Mouse (Mus musculus) Patski (cell line): ENCODE measurements around the gene Nrip3. TPM values are rescaled to one million over a fixed set of nuclear protein-coding genes. Genes with fewer than 3 reads are reported as not detected.
A peak's percentile ranks its signal among the peaks of the same experiment; 100 is the strongest.

Source experiments
- ATAC-seq: fragments of 100-300 bp; one replicate; pipeline ENCODE4 v1.8.0; 2021
- CTCF ChIA-PET: fragments of 350-600 bp; sonication (Branson Sonifier 250); formaldehyde crosslinking; loops from one replicate; lab custom pipeline; 2022; ENCODE audit warnings: inconsistent platforms; lab: Charles Lee
- POLR2A ChIA-PET: fragments of 350-600 bp; sonication (Branson Sonifier 250); formaldehyde crosslinking; loops from one replicate; lab custom pipeline; 2022; ENCODE audit warnings: antibody characterized with exemption, inconsistent platforms; lab: Charles Lee
- DNase-seq: peaks from one replicate; pipeline ENCODE4 v3.0.0-alpha.2; 2011; ENCODE audit warnings: low read depth, low spot score
- H3K27me3 ChIP-seq: fragments of 371-371 bp; one replicate; pipeline ENCODE4 v1.5.1; 2021
- CTCF ChIP-seq: fragments of 100-300 bp; IDR thresholded peaks from one replicate; pipeline ENCODE4 v1.5.1; 2021
- in situ Hi-C: fragments of 300-500 bp; cut with MboI; formaldehyde crosslinking; loops from 3 replicates; pipeline ENCODE4 v1.11.1; 2018; ENCODE audit warnings: low pct_unique_long_range_greater_than_20kb, mixed read lengths
- polyA plus RNA-seq: library from polyadenylated mRNA; unstranded; gene quantifications from one replicate; pipeline ENCODE4 v1.2.3, GENCODE M21; 2021

Nrip3 gene
- polyA plus RNA-seq, 1 experiment from 2014 or later: 0.54 TPM

DNA sequence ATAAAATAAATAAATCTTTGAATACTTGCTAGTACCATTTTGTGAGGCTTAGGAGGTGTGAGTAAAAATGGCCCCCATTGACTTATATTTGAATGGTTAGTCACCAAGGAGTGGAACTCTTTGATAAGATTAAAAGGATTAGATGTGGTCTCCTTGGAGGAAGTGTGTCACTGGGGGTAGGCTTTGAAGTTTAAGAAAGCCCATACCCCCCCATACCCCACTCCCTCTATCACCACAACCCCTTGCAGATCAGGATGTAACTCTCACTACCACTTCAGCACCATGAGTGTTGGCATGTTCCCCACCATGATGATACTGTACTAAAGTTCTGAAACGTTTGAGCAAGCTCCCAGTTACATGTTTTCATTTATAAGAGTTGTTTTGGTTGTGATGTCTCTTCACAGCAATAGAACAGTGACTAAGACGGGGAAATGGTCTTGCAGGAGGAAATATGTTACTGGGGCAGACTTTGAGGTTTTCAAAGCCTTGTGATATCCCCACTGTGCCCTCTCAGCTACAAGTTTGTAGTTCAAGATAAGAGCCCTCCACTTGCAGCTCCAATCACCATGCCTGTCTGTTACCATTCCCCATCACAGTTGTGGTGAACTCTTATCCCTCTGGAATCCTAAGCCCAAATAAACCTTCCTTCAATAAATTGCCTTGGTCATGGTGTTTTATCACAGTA is 13.0 kb downstream of the Nrip3 start:
- no peak for ATAC-seq
- TF ChIP-seq CTCF: no peak
- no peak for DNase-seq
- CTCF ChIA-PET: interaction anchor here (1.3 to 1.8 kb wide), 2 partner anchors 11 to 24 kb away, joined by 3 to 5 read pairs; no protein-coding TSS in a partner anchor
- POLR2A ChIA-PET: no interaction called here
- in situ Hi-C loops: no loop called here
- H3K27me3 ChIP-seq: no peaks in the 10 kb centered on the region

DNA sequence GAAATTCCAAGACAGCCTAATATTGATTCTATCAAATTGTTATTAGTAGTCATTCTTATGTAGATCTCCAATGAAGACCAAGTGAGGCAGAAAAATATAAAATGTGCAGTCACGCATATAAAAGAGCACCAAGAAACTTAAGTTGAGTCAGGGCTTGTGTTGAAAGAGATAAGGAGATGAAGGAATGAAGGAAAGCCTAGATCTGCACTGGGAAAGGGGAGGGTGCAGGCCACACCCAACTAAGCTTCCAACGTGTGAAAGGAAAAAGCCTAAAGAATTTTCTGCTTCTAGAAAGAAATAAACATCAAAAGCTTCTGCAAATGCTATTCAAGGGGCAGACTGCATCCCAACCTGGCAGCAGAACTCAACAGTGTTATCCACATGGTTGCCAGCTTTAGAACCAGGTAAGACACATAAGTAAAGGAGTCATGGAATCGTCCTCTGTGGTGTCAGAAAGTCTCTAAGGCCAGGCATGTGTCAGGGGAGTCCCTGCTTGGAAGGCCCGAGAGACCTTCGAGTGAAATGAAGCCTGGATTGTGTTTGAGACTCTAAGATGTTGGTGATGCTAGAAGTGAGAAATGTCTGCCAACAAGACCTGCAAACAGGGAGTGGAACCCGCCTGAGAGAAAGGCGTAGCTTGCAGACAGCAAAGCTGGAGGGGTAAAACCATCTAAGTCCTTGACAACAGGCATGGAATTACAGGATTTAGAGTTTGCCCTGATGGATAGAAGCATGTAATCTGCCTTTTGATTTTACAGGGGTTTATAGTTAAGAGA is 14.1 kb downstream of the Nrip3 start:
- POLR2A ChIA-PET: interaction anchor here (0.9 kb wide), 1 partner anchor 13 kb away, joined by 3 read pairs; no protein-coding TSS in a partner anchor
- no peak for DNase-seq
- ATAC-seq: no peak
- no peaks in the 10 kb centered on the region for H3K27me3 ChIP-seq
- CTCF ChIA-PET: interaction anchor here (1.3 kb wide), 1 partner anchor 12 kb away, joined by 3 read pairs; no protein-coding TSS in a partner anchor
- in situ Hi-C loops: no loop called here
- TF ChIP-seq CTCF: no peak

DNA sequence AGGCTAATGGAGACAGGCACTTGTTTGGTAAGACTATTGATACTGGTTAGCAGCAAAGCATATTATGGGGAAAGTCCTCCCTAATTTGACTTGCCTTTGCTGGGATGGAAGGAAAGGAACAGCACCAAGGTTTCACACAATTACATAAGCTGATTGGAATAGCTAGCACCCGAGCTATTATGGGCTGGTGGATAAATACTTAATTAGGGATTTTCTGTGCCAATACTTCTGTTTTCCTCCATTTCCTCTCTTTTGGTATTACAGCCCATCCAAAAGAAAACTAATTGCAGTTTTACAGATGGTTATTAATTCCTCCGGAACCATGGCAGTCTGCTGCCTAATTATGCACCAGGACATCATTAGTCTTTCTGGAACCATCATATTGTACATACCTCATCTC is 17.8 kb downstream of the Nrip3 start:
- ChIA-PET CTCF (interaction anchor here (2.4 kb wide), 1 partner anchor 16 kb away, joined by 5 read pairs; no protein-coding TSS in a partner anchor), POLR2A (no interaction called here)
- ATAC-seq: no peak
- in situ Hi-C loops: no loop called here
- no peaks in the 10 kb centered on the region for H3K27me3 ChIP-seq
- DNase-seq: no peak
- no peak for TF ChIP-seq CTCF

DNA sequence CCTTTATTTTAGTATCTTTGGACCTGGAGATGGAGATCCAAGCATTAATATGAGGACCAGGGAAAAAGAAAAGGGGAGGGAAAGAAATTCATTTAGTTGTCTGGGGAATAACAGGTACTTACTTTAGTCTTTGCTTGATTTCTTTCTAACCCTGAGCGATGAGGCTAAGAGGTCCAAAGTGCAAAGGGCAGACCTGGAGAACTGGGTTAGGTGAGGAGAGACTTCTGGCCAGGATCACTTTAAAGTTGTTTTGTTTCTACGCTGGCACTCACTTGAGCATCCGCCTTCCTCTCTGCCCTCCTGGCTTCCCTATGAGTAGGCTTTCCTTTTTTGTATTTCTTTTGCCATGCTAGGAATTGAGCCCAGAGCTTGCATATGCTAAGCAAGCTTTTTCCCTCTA is 25.5 kb downstream of the Nrip3 start:
- ChIA-PET POLR2A (no interaction called here), CTCF (no interaction called here)
- no peak for TF ChIP-seq CTCF
- no peaks in the 10 kb centered on the region for H3K27me3 ChIP-seq
- no peak for ATAC-seq
- in situ Hi-C loops: no loop called here
- DNase-seq: no peak

DNA sequence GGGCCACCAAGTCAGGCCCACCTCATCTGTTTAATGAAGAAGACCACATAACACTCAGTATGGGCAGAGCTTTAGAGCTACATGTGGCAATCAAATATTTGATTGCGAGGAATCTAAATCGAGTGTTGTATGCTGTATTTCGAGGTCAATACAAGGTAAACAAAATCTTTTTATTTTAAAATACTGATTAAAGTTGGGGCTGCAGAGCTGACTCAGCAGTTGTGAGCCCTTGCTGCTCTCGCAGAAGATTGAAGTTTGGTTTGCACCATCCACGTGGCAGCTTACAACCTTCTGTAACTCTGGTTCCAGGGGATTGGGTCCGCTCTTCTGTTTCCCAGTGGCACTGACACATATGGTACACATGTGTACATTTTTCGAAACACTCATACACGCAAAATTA is 27.8 kb downstream of the Nrip3 start:
- no peak for DNase-seq
- ChIA-PET CTCF (no interaction called here), POLR2A (no interaction called here)
- in situ Hi-C loops: no loop called here
- H3K27me3 ChIP-seq: no peaks in the 10 kb centered on the region
- no peak for TF ChIP-seq CTCF
- ATAC-seq: no peak

DNA sequence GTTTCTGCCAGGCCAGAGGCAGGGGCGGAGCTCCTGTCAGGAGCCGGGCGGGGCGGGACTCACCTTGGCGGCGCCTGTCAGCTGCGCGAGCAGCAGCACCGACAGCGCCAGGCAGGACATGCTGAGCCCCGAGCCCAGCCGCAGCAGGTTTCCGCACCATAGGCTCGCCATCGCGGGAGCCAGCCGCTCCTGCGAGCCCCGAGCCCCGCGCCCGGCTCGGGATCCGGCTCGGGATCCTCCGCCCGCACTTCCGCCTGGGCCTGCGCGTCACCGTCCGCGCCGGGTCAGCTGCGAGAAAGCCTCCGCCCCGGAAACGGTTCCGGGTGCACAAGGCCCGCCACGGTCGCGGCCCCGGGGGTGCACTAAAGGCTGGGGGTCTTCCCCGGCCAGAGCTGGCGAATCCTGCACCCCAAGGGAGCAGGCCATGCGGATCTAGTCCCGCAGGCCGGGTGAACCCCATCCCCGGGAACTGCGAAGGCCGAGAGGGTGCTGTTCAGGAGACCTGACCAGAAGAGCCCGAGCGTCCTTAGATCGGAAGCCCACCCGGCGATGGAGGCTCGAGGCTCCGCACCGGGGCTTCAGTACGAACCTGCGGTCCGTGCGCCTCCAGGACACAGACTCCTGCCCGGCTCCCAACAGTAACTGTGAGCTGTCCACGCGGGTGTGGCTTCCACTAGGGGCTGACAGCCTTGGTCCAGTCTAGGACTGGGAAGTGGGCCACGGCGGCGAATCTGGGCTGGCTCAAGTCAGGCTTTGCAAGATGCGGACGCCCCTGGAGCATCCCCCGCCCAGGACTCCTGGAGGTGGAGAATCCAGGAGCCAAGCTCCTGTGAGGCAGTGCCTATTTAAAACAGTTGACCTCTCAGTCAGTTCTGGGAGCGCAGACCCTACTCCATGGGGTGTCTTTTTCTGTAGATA is 29.6 kb downstream of the Nrip3 start, which contains the start of gene Tmem9b:
Tmem9b (minus strand) TSS at position 868 of the 918 bp plus-strand sequence.
- in situ Hi-C loops: no loop called here
- ChIA-PET POLR2A (interaction anchor here (1.4 kb wide), 1 partner anchor 28 kb away, joined by 3 read pairs; no protein-coding TSS in a partner anchor), CTCF (interaction anchor here (0.7 to 1.1 kb wide), 3 partner anchors 10 to 134 kb away, joined by 3 to 4 read pairs (median 3); no protein-coding TSS in a partner anchor)
- H3K27me3 ChIP-seq: no peaks in the 10 kb centered on the region
- DNase-seq (no peak), ATAC-seq (peak; percentile 86)
- no peak for TF ChIP-seq CTCF

DNA sequence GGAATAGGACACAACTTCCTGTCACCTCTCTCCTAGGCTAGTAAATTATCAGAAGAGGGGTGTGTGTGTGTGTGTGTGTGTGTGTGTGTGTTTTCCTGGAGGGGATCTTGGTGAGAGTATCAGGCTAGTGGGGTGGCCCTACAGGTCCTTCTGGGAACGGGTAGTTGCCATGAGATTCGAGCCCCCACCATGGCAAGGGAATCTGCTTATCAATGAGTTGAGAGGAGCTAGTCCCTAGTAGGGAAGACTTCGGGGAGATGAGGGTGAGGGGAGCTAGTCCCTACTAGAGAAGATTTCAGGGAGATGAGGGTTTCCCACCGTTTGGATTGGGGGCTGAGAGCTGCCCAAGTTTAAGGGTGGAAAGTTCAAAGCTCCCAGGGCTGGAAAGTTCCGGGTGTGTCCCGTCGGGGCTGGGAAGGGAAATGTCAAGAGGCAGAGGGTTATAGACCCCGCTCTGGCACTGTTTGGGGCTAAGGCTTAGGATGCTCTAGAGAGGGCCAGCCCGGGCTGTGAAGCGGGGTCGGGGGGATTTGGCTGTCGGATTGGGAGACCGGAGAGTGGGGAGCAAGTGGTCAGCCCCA is 30.3 kb downstream of the Nrip3 start:
- in situ Hi-C loops: no loop called here
- TF ChIP-seq CTCF: no peak
- CTCF ChIA-PET: interaction anchor here (0.7 to 1.0 kb wide), 2 partner anchors 9 to 134 kb away, joined by 3 to 4 read pairs; no protein-coding TSS in a partner anchor
- H3K27me3 ChIP-seq: no peaks in the 10 kb centered on the region
- POLR2A ChIA-PET: interaction anchor here (0.6 to 1.4 kb wide), 2 partner anchors 23 to 29 kb away, joined by 3 read pairs; no protein-coding TSS in a partner anchor
- DNase-seq (no peak), ATAC-seq (peak; percentile 15)

DNA sequence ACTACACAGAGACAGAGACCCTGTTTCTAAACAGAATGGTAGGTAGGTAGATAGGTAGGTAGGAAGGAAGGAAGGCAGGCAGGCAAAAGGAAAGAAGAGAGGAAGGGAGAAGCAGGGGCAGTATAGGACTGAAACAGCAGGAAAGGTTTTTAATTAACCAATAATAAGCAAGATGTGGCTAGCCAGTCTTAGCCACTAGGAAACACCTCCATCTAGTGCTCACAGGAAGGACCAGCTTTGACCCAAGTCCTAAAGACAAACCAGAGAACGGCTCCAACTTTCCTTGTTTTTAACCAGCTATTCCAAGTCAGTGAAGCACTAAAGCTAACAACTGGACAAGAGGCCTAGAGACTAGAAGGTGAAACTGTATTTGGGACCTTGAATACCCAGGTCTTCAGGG is 34.1 kb downstream of the Nrip3 start:
- POLR2A ChIA-PET: no interaction called here
- H3K27me3 ChIP-seq: no peaks in the 10 kb centered on the region
- in situ Hi-C loops: no loop called here
- no peak for ATAC-seq
- CTCF ChIA-PET: interaction anchor here (0.5 to 2.5 kb wide), 7 partner anchors 8 to 165 kb away, joined by 3 to 6 read pairs (median 4); no protein-coding TSS in a partner anchor
- no peak for TF ChIP-seq CTCF
- no peak for DNase-seq

DNA sequence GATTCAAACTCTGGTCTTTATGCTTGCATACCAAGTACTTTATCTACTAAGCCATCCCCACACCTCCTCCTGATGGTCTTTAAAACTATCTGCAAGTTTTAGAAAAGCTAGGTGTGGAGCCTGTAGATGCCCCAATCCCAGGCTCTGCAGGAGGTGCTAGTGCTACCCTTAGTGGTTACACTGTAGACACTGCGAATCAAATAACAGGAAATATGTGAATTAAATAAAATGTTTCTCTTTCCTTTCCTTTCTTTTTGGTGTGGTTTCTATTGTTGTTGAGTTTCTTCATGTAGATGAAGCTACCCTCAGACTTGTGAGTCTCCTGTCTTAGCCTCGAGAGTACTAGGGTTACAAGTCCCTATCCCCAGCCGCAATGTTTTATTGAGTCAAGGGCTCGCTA is 40.1 kb downstream of the Nrip3 start:
- TF ChIP-seq CTCF: no peak
- ChIA-PET POLR2A (no interaction called here), CTCF (interaction anchor here (1.5 kb wide), 1 partner anchor 10 kb away, joined by 4 read pairs; no protein-coding TSS in a partner anchor)
- DNase-seq: no peak
- in situ Hi-C loops: no loop called here
- no peak for ATAC-seq
- H3K27me3 ChIP-seq: no peaks in the 10 kb centered on the region
